Mouse (Mus musculus) thymus, adult 2 months (tissue): Measurements from ENCODE around the gene 5330417H12Rik.

Experiments
- CTCF ChIP-seq: fragments of 200-500 bp; IDR thresholded peaks from 2 replicates; pipeline ENCODE4 v1.5.1; 2012; ENCODE audit warnings: mild to moderate bottlenecking, control low read depth, low read length, moderate library complexity, borderline replicate concordance; ENCODE audit not compliant: control insufficient read depth, poor library complexity, insufficient read depth; ENCODE audit errors: extremely low read depth
- POLR2A ChIP-seq: fragments of 200-500 bp; IDR thresholded peaks from 2 replicates; pipeline ENCODE4 v1.6.1; 2012; ENCODE audit warnings: mild to moderate bottlenecking, low read length, control low read depth, moderate library complexity; ENCODE audit not compliant: control insufficient read depth, poor library complexity, insufficient read depth; ENCODE audit errors: extremely low read depth

- TF ChIP-seq CTCF = no peak
- no peak for TF ChIP-seq POLR2A
These were observed 820 bp upstream of the 5330417H12Rik start for GRCm38 (mm10) chr7:107625781-107626180.
